Mouse (Mus musculus): ENCODE data around the gene Zfp410.
"Not testable (repeated sequence)": the region's sequence is repeated elsewhere in the genome, so short reads cannot be mapped to it uniquely, and the experiment has no call there.

Gene Zfp410

GRCm38 (mm10) chr12:84316721-84317621 lies at the start of gene Zfp410:
Gene Zfp410 (plus strand): TSS chr12:84316852.
- DNase-seq (ENCODE audit: low read depth, low spot score), result peak; percentile 81

- DNase-seq (ENCODE audit: low read depth, low spot score), result no peak
These were observed 49.4 kb upstream of the Zfp410 start for GRCm38 (mm10) chr12:84267264-84267663.

- no peak for DNase-seq (ENCODE audit: low read depth, low spot score)
These were observed 43.3 kb upstream of the Zfp410 start for GRCm38 (mm10) chr12:84273366-84273765.

GRCm38 (mm10) chr12:84275288-84275687 lies 41.4 kb upstream of the Zfp410 start:
- DNase-seq (ENCODE audit: low read depth, low spot score), result no peak

GRCm38 (mm10) chr12:84276288-84276687 lies 40.4 kb upstream of the Zfp410 start:
- DNase-seq (ENCODE audit: low read depth, low spot score), result no peak

GRCm38 (mm10) chr12:84276799-84277198 lies 39.9 kb upstream of the Zfp410 start:
- no peak for DNase-seq (ENCODE audit: low read depth, low spot score)

- DNase-seq (ENCODE audit: low read depth, low spot score), result peak; percentile 8
These were observed 38.8 kb upstream of the Zfp410 start for GRCm38 (mm10) chr12:84277832-84278231.

- no peak for DNase-seq (ENCODE audit: low read depth, low spot score)
These were observed 37.8 kb upstream of the Zfp410 start for GRCm38 (mm10) chr12:84278901-84279300.

- no peak for DNase-seq (ENCODE audit: low read depth, low spot score)
These were observed 32.3 kb upstream of the Zfp410 start for GRCm38 (mm10) chr12:84284391-84284790.

- DNase-seq (ENCODE audit: low read depth, low spot score), result peak; percentile 93
These were observed 31.6 kb upstream of the Zfp410 start, which contains the start of gene Ptgr2 for GRCm38 (mm10) chr12:84284885-84285592. Gene Ptgr2 (plus strand): TSS chr12:84285232.

- no peak for DNase-seq (ENCODE audit: low read depth, low spot score)
These were observed 31.1 kb upstream of the Zfp410 start for GRCm38 (mm10) chr12:84285593-84285968.

GRCm38 (mm10) chr12:84288461-84288860 lies 28.2 kb upstream of the Zfp410 start:
- DNase-seq (ENCODE audit: low read depth, low spot score), result peak; percentile 52

- DNase-seq (ENCODE audit: low read depth, low spot score), result no peak
These were observed 18.8 kb upstream of the Zfp410 start for GRCm38 (mm10) chr12:84297851-84298250.

- DNase-seq (ENCODE audit: low read depth, low spot score), result no peak
These were observed 17.4 kb upstream of the Zfp410 start for GRCm38 (mm10) chr12:84299265-84299664.

GRCm38 (mm10) chr12:84304101-84304500 lies 12.6 kb upstream of the Zfp410 start:
- DNase-seq (ENCODE audit: low read depth, low spot score), result no peak

- no peak for DNase-seq (ENCODE audit: low read depth, low spot score)
These were observed 12.1 kb upstream of the Zfp410 start for GRCm38 (mm10) chr12:84304554-84304953.

- DNase-seq (ENCODE audit: low read depth, low spot score), result no peak
These were observed 5.3 kb upstream of the Zfp410 start for GRCm38 (mm10) chr12:84311306-84311705.

GRCm38 (mm10) chr12:84316006-84316405 lies 646 bp upstream of the Zfp410 start:
- no peak for DNase-seq (ENCODE audit: low read depth, low spot score)

GRCm38 (mm10) chr12:84327111-84327512 lies 10.5 kb downstream of the Zfp410 start:
- no peak for DNase-seq (ENCODE audit: low read depth, low spot score)

GRCm38 (mm10) chr12:84336963-84337625 lies 20.4 kb downstream of the Zfp410 start:
- DNase-seq (ENCODE audit: low read depth, low spot score), result no peak

- peak; percentile 34 for DNase-seq (ENCODE audit: low read depth, low spot score)
These were observed 30.5 kb downstream of the Zfp410 start for GRCm38 (mm10) chr12:84347192-84347591.

GRCm38 (mm10) chr12:84358699-84359098 lies 42.0 kb downstream of the Zfp410 start:
- not testable (repeated sequence) for DNase-seq (ENCODE audit: low read depth, low spot score)

Data from CD4-positive, CD25-positive, alpha-beta regulatory T cell, adult 2 months (primary cell).